Mouse (Mus musculus) hindbrain, embryonic 16.5 days (tissue): ENCODE data around the gene Chit1. TPM values are rescaled to one million over a fixed set of nuclear protein-coding genes. Genes with fewer than 3 reads are reported as not detected.

Experiments used
- ATAC-seq: fragments of 200-750 bp; cut with Nextera tagmentation; 2 replicates; pipeline ENCODE4 v1.8.0; 2017; ENCODE audit warnings: moderate TSS enrichment, moderate library complexity
- H3K27ac ChIP-seq: fragments of 300-500 bp; sonication (generic); 2 replicates; pipeline ENCODE4 v1.5.1; 2014; ENCODE audit warnings: low read depth, mild to moderate bottlenecking, control low read depth, low read length, moderate library complexity
- H3K27me3 ChIP-seq: fragments of 300-500 bp; sonication (generic); replicated peaks from 2 replicates; pipeline ENCODE4 v1.6.1; 2014; ENCODE audit warnings: low read length; ENCODE audit not compliant: control insufficient read depth, insufficient read depth
- H3K36me3 ChIP-seq: fragments of 300-500 bp; sonication (generic); 2 replicates; pipeline ENCODE4 v1.6.1; 2014; ENCODE audit warnings: mild to moderate bottlenecking, low read length, moderate library complexity, mixed read lengths; ENCODE audit not compliant: control insufficient read depth, insufficient read depth
- H3K4me1 ChIP-seq: fragments of 300-500 bp; sonication (generic); 2 replicates; pipeline ENCODE4 v1.6.1; 2014; ENCODE audit warnings: low read depth, low read length; ENCODE audit not compliant: control insufficient read depth, insufficient read depth
- H3K4me2 ChIP-seq: fragments of 300-500 bp; sonication (generic); 2 replicates; pipeline ENCODE4 v1.6.1; 2014; ENCODE audit warnings: mild to moderate bottlenecking, low read length, control low read depth, moderate library complexity
- H3K4me3 ChIP-seq: fragments of 300-500 bp; sonication (generic); 2 replicates; pipeline ENCODE4 v1.5.1; 2014; ENCODE audit warnings: mild to moderate bottlenecking, low read length, control low read depth, moderate library complexity
- H3K9ac ChIP-seq: fragments of 300-500 bp; sonication (generic); 2 replicates; pipeline ENCODE4 v1.6.1; 2014; ENCODE audit warnings: low read depth, mild to moderate bottlenecking, control low read depth, low read length, moderate library complexity
- H3K9me3 ChIP-seq: fragments of 300-500 bp; sonication (generic); 2 replicates; pipeline ENCODE4 v1.6.1; 2014; ENCODE audit warnings: mild to moderate bottlenecking, low read length, moderate library complexity; ENCODE audit not compliant: control insufficient read depth
- WGBS: fragments of 180-500 bp; shearing (Covaris S2); extraction: QIAGEN DNeasy Blood & Tissue Kit; methylation state at CpG from one replicate; pipeline ENCODE4 v1.1.7; 2014; 5-methylcytosine and 5-hydroxymethylcytosine counted together
- polyA plus RNA-seq: library from polyadenylated mRNA; unstranded; fragments of >200 nt; fragmentation: Nextera tagmentation; extraction: Ambion mirVana; gene quantifications from 2 replicates; pipeline ENCODE4 v1.2.1, GENCODE M21; 2015

Gene Chit1
- polyA plus RNA-seq, 1 experiment from 2014 or later, result 0.73 TPM

DNA sequence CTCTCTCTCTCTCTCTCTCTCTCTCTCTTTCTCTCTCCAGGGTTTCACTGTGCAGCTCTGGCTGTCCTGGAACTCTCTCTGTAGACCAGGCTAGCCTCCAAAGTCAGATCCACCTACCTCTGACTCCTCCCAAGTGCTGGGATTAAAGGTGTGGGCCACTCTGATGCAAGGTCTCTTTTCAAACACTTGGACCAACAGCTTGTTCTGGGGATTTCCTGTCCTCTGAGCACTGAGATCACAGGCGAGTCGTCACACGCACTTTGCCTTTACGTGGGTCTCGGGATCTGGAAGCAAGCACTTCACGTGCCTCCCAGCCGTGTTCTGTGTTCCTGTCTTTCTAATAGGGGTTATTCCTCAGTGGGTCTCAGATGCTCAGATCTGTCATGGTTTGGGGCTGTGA, 3.0 kb downstream of the Chit1 start:
- H3K27ac ChIP-seq, result no peak overlapping the region
- no peak overlapping the region for H3K9ac ChIP-seq
- H3K4me1 ChIP-seq, result no peaks in the 10 kb centered on the region
- no peak for ATAC-seq
- no peaks in the 10 kb centered on the region for H3K9me3 ChIP-seq
- no peak overlapping the region for H3K4me2 ChIP-seq
- H3K27me3 ChIP-seq, result no peaks in the 10 kb centered on the region
- 86% methylated on average over 7 of the region's 7 CpGs for WGBS
- H3K4me3 ChIP-seq, result no peak overlapping the region
- no peaks in the 10 kb centered on the region for H3K36me3 ChIP-seq

DNA sequence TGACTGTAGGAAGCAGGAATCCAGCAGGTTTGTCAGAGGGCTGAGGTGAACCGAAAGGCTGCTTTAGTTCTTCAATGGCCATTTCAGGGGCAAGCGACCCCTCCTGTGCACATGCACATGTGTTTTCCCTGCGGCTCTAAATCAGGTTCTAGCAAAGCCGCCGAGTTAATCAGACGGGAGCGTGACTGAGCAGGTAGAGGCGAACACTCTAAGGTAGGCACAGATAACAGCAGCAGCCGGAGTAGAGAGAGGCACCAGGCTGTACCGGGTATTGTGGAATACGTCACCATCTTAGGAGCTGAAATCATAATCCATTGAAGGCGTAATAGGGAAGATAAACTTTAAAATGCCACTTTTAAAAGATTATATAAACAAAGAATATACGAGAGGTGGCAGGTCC, 3.7 kb downstream of the Chit1 start:
- Histone ChIP-seq H3K27me3 (no peaks in the 10 kb centered on the region), H3K4me3 (no peak overlapping the region), H3K9ac (no peak overlapping the region), H3K9me3 (no peaks in the 10 kb centered on the region), H3K36me3 (no peaks in the 10 kb centered on the region), H3K4me1 (no peaks in the 10 kb centered on the region), H3K4me2 (no peak overlapping the region), H3K27ac (no peak overlapping the region)
- ATAC-seq, result no peak
- 87% methylated on average over 13 of the region's 13 CpGs for WGBS

DNA sequence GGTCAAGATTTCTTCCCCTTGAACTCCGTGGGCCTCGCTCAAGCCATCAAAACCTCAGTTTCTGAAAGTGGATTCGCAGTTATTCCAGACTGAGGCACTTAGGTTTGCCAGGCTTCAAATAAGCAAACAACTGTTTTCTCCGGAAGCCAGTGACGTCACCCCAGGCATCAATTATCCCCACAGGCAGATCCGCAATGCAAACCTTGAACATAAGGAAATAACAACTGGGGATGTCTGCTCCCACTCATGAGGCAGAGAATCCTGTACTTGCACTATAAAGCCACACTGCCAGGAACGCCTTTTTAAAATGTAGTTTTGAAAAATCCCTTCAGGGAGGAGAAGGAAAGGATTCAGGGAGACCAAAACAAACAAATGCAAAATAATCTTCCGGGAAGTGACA, 4.4 kb downstream of the Chit1 start:
- no peaks in the 10 kb centered on the region for H3K9me3 ChIP-seq
- H3K27ac ChIP-seq, result no peak overlapping the region
- no peak overlapping the region for H3K9ac ChIP-seq
- H3K4me1 ChIP-seq, result no peaks in the 10 kb centered on the region; the same call in 1 of the 2 replicates
- H3K36me3 ChIP-seq, result no peaks in the 10 kb centered on the region
- ATAC-seq, result no peak
- H3K4me3 ChIP-seq, result no peak overlapping the region
- no peaks in the 10 kb centered on the region for H3K27me3 ChIP-seq
- H3K4me2 ChIP-seq, result no peak overlapping the region
- 56% methylated on average over 8 of the region's 8 CpGs for WGBS

DNA sequence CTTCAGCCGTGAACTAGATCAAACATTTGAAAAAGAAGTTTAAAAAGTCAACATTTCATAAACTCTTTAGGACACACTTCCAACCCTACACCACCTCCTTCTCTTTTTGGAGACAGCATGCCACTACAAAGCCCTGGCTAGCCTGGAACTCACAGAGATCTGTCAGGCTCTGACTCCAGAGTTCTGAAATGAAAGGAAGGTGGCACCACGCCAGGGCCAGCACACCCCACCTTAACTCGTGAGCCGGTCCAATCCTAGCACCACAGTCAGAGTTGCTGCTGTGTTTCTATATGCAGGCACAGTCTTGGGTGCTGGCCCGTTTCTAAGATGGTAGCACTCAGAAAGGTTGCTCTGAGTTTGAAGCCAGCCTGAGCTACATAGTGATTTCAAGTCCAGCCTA, 6.1 kb downstream of the Chit1 start:
- no peak for ATAC-seq
- H3K4me3 ChIP-seq, result no peak overlapping the region
- no peaks in the 10 kb centered on the region for H3K36me3 ChIP-seq
- H3K4me2 ChIP-seq, result no peak overlapping the region
- 71% methylated on average over 5 of the region's 5 CpGs for WGBS
- H3K27me3 ChIP-seq, result no peaks in the 10 kb centered on the region
- no peaks in the 10 kb centered on the region; the same call in 1 of the 2 replicates for H3K4me1 ChIP-seq
- H3K27ac ChIP-seq, result no peak overlapping the region
- H3K9me3 ChIP-seq, result no peaks in the 10 kb centered on the region
- no peak overlapping the region for H3K9ac ChIP-seq

DNA sequence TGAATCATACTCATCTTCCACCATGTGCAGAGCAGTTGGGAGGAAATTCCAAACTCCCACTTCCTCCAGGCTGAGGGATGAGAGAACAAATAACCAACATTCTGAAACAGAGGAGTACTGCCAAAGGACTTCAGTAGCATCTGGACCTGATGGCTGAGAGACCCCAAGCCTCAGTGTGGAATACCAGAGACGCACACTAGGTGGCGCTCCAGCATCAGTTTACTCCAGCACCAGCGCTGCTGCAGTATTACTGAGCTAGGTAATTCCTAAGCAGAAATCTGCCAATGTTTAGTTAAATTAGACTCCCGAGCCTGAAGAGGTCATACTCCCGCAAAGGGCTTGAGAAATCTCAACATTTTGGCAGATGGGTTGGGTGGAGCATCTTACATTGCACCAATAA, 9.1 kb downstream of the Chit1 start:
- Histone ChIP-seq H3K9ac (no peak overlapping the region), H3K36me3 (no peaks in the 10 kb centered on the region), H3K27ac (no peak overlapping the region), H3K9me3 (no peaks in the 10 kb centered on the region), H3K4me2 (peak overlapping the region; percentile 40), H3K4me1 (no peaks in the 10 kb centered on the region; the same call in 1 of the 2 replicates), H3K4me3 (no peak overlapping the region), H3K27me3 (no peaks in the 10 kb centered on the region)
- peak; percentile 86 for ATAC-seq
- WGBS, result 3% methylated on average over 5 of the region's 5 CpGs

DNA sequence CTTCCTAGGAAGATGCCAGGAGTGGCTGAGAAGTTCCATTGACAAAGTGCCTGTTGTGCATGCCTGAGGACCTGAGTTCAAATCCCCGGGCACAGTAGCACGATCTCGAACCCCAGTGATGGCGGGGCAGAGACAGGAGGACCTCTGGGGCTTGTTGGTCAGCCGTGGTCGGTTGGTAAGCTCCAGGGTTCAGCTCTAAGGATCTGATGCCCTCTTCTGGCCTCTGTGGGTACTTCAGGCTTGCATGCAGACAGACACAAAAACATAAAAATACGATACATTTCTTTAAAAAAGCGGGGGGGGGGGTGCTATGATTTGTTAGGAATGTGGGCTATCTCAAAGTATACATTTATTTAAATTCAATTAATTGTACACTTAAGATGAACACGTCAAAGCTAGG, 11.2 kb downstream of the Chit1 start:
- WGBS, result 58% methylated on average over 9 of the region's 9 CpGs

DNA sequence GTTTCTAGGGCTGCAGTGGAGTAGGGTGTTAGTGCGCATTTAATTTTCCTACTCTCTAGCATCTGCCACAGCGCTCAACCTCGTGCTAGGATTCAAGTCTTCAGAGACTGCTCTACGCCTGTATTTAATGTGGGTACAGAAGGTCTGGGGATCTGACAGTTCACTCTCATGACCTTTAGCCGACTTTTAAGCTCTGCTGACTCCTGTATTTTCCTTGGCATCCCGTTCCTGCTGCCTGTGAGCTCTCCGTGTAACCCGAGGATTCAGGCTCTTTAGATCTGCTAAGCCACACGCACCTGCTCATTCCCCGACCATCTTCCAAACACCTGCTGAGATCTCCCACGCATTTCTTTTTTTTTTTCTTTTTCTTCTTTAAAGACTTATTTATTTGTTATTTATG, 22.3 kb downstream of the Chit1 start:
- Histone ChIP-seq H3K4me2 (no peak overlapping the region), H3K9me3 (no peaks in the 10 kb centered on the region), H3K27me3 (no peaks in the 10 kb centered on the region), H3K4me3 (no peak overlapping the region), H3K27ac (no peak overlapping the region), H3K9ac (no peak overlapping the region), H3K4me1 (no peaks in the 10 kb centered on the region; the same call in 1 of the 2 replicates), H3K36me3 (no peaks in the 10 kb centered on the region)
- 63% methylated on average over 11 of the region's 11 CpGs for WGBS
- ATAC-seq, result no peak

More for the DNA sequence above, 11.2 kb downstream of the Chit1 start:
- H3K27ac ChIP-seq, result no peak overlapping the region
- H3K9me3 ChIP-seq, result no peaks in the 10 kb centered on the region
- no peaks in the 10 kb centered on the region for H3K27me3 ChIP-seq
- no peak overlapping the region for H3K4me3 ChIP-seq
- H3K4me1 ChIP-seq, result no peaks in the 10 kb centered on the region; the same call in 1 of the 2 replicates
- no peaks in the 10 kb centered on the region for H3K36me3 ChIP-seq
- no peak overlapping the region for H3K4me2 ChIP-seq
- no peak for ATAC-seq
- no peak overlapping the region for H3K9ac ChIP-seq

DNA sequence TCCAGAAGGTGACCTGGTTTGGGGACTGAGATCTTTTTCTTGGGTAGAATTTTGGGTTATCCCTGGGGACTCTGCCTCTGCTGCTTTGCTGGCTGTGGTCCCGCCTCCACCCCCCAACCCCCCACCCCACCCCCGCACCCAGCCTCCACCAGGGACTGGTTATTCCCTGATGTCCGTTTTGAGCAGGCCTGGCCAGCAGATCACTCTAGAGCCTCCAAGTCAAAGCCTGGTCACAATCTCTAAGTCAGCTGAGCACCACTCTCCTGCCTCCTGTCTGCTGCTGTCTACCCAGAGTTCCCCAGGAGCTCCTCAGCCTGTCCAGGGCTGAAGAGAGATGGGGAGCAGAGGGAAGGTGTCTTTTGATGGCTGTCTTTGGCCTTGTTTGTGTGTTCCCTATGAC, 25.3 kb downstream of the Chit1 start:
- H3K27ac ChIP-seq, result no peak overlapping the region
- H3K36me3 ChIP-seq, result no peaks in the 10 kb centered on the region
- H3K4me3 ChIP-seq, result no peak overlapping the region
- no peaks in the 10 kb centered on the region for H3K9me3 ChIP-seq
- no peak for ATAC-seq
- no peak overlapping the region for H3K9ac ChIP-seq
- no peaks in the 10 kb centered on the region; the same call in 1 of the 2 replicates for H3K4me1 ChIP-seq
- no peaks in the 10 kb centered on the region for H3K27me3 ChIP-seq
- H3K4me2 ChIP-seq, result no peak overlapping the region
- 64% methylated on average over 3 of the region's 3 CpGs for WGBS

DNA sequence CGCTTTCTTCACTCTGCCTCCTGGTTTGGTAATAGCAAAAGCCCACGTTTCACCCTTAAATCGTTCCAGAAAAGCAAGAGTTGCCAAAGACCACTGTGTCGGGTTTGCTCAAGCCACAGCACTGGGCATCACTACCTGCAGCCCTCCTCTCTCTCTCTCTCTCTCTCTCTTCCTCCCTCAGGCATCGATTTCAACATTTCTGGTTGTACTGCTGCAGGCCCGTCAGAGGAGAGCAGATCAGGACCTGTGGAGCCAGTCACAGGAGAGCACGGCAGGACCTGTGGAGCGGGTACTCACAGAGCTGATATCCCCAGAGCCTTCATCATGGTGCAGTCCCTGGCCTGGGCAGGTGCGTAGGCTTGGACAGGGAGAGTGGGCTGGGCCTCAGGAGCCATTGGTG, 27.4 kb downstream of the Chit1 start:
- no peaks in the 10 kb centered on the region for H3K36me3 ChIP-seq
- H3K4me2 ChIP-seq, result no peak overlapping the region
- no peaks in the 10 kb centered on the region; the same call in 1 of the 2 replicates for H3K27me3 ChIP-seq
- H3K27ac ChIP-seq, result no peak overlapping the region
- peaks cover 9% of the 10 kb centered on the region; the same call in 1 of the 2 replicates for H3K4me1 ChIP-seq
- 89% methylated on average over 9 of the region's 9 CpGs for WGBS
- no peak overlapping the region for H3K4me3 ChIP-seq
- H3K9ac ChIP-seq, result no peak overlapping the region
- no peaks in the 10 kb centered on the region for H3K9me3 ChIP-seq
- ATAC-seq, result no peak

DNA sequence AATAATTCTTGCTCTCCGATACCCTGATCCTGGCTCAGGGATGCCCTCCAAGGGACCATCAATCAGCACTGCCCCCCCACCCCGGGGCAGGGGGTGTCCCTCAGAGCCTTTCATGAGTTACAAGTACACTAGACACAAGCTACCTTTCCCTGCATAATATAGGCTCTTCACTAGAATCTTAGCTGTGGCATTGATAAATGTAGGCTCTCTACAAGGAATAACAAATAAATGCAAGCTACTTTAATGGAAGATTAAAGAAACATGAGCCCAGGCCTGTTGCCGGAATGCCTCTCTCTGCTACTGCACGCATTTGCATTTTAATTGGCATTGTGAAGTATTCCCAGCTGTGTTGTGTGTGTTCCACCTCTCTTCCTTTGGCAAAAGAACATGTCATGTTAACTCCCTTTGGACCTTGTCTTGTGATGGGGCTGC, 31.3 kb downstream of the Chit1 start:
- H3K36me3 ChIP-seq, result no peaks in the 10 kb centered on the region
- H3K9ac ChIP-seq, result no peak overlapping the region
- peaks cover 9% of the 10 kb centered on the region; the same call in 1 of the 2 replicates for H3K4me1 ChIP-seq
- H3K4me2 ChIP-seq, result no peak overlapping the region
- H3K27ac ChIP-seq, result no peak overlapping the region
- WGBS, result 25% methylated on average over 4 of the region's 4 CpGs
- no peaks in the 10 kb centered on the region; the same call in 1 of the 2 replicates for H3K27me3 ChIP-seq
- H3K4me3 ChIP-seq, result no peak overlapping the region
- peak; percentile 71 for ATAC-seq
- no peaks in the 10 kb centered on the region for H3K9me3 ChIP-seq
